Mouse (Mus musculus) G1E (cell line): ENCODE results near the gene Tmem168.

ENCODE experiments used
- CTCF ChIP-seq: IDR thresholded peaks from 2 replicates; pipeline ENCODE4 v1.5.1; 2012; ENCODE audit warnings: low read depth, low read length, inconsistent platforms, mixed read lengths
- GATA1 ChIP-seq: IDR thresholded peaks from 2 replicates; pipeline ENCODE4 v1.6.1; 2012; ENCODE audit warnings: borderline replicate concordance, low read length, inconsistent platforms, mixed read lengths
- GATA2 ChIP-seq: IDR thresholded peaks from 2 replicates; pipeline ENCODE4 v1.6.1; 2012; ENCODE audit warnings: low read depth, low read length, inconsistent platforms, borderline replicate concordance
- POLR2AphosphoS5 ChIP-seq: IDR thresholded peaks from 2 replicates; pipeline ENCODE4 v1.6.1; 2012; ENCODE audit warnings: low read depth, low read length, inconsistent platforms; ENCODE audit not compliant: insufficient replicate concordance

- TF ChIP-seq GATA1 = no peak
- no peak for TF ChIP-seq GATA2
- no peak for TF ChIP-seq CTCF
- no peak for TF ChIP-seq POLR2AphosphoS5
Observed at GRCm38 (mm10) chr6:13630607-13631006, 22.7 kb upstream of the Tmem168 start.
